Mouse (Mus musculus): ENCODE measurements around the gene Qpct.

The Qpct gene

DNA sequence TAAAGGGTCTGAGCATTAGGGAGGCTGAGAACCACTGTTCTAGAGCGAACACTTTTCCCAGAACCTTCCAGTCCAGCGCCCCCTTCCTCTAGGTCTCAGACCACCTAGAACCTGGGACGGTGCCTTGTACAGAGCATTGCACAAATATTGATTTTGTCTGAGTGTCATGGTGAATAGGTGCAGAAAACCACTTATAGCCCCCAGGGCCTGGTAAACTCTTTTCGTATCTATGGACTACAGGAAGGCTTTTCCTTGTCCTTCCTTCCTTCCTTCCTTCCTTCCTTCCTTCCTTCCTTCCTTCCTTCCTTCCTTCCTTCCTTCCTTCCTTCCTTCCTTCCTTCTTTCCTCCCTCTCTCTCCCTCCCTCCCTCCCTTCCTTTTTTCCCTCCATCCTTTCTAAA, at the start of gene Qpct:
Gene Qpct (plus strand): TSS at position 301 of the 400 bp plus-strand sequence.
- DNase-seq, result no peak

DNA sequence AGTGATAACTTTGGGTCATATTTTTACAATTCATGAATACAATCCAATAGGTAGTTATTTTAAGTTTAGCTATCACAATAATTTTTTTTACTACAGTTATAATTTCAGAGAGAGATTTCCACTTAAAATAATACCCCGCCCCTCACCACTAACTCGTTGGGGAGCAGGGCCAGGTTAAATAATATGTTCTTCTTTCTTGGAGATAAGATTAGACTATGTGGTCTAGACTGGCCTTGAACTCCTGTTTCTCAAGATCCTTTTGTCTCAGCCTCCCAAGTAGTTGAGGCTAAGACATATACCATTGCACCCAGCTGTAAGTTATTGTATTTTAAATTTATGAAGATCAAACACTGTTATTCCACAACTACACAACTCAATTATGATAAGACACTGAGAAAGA, 38.1 kb upstream of the Qpct start:
- DNase-seq, result no peak

DNA sequence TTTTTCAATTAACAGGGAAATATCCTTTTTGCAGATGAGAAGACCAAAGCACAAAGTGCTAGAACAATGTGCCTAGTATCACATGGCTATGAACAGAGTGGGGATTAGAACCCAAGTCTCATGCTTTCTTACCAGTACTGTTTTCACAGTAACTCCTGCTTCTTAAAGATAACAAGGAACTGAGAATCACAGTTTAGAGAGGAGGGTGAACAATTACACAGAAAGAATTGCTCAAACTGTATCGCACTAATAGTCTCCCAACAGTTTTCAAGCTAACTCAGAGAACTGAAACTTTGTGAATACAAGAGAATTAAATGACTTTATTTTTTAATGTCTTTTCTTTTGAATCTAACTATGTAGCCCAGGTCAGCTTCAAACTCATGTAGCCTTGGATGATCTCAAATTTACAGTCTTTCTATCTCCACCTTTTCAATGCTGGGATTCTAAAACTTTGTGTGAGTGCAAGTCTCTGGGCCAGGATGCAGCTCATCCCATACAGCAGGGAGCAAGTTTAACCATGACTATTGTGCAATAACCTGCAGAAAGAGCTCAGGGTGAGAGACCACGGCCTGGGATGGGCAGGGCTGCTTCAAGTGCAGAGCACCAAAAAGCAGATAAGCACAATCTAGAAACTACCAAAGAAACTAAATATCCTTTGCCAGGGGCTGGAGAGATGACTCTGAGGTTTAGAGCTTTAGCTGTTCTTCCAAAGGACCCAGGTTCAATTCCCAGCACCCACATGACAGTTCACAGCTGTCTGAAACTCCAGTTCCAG, 36.6 kb upstream of the Qpct start:
- no peak for DNase-seq

DNA sequence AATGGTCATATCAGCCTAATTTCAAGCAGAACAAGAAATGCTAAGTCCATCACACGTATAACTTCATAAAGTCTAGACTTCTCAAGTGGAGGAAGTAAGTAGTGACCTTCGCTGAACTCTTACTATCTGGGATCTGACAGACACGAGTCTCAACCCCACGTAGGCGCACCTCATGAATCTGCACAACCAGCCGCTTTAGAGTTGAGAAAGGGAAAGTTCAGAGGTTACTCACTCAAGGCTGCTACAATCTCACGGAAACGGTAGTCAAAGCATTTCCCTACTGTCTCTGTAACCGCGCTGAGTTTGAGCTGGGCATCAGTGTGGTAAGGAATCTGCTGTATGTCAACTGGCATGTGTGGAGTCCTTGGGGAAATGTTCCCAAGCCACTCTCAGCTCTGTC, 35.9 kb upstream of the Qpct start:
- no peak for DNase-seq

DNA sequence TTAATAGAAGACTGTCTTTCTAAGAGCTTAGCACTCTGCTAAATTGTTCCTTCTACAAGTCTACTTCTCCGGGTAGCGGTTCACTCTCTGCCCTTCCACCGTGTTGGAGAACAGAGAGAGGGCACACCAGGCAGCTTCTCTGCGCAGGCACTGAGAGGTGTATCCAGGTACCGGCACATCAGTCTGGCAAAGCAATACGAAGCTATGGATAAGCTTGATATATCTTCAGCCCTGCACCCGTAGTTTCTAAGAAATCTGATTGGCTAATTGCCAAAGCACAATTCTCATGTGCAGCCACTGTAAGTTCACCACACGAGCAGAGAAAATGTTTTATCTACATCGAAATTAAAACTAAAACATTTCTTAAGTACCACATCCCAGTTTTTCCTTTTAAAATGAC, 33.3 kb upstream of the Qpct start:
- no peak for DNase-seq

DNA sequence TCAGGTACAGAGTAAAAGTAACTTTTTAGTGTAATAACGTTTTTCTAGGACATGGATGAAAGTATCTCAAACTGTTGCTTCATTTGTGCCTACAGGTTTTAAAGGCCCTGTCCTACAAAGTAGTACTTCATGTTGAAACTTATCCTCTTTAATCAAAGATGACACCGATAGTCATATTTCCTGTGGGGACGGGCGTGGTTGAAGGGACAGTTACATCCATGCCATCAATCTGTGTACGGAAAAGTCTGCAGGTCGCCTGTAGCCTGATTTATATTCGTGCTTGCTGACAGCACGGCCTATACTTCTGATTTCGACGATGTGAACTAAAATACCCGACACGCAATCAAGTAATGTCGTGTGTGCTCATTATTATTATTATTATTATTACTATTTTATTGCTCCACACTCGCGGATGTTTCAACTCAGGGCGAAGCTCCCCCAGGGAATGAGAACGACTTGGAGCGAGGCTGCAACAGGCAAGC, 31.9 kb upstream of the Qpct start:
- no peak for DNase-seq

DNA sequence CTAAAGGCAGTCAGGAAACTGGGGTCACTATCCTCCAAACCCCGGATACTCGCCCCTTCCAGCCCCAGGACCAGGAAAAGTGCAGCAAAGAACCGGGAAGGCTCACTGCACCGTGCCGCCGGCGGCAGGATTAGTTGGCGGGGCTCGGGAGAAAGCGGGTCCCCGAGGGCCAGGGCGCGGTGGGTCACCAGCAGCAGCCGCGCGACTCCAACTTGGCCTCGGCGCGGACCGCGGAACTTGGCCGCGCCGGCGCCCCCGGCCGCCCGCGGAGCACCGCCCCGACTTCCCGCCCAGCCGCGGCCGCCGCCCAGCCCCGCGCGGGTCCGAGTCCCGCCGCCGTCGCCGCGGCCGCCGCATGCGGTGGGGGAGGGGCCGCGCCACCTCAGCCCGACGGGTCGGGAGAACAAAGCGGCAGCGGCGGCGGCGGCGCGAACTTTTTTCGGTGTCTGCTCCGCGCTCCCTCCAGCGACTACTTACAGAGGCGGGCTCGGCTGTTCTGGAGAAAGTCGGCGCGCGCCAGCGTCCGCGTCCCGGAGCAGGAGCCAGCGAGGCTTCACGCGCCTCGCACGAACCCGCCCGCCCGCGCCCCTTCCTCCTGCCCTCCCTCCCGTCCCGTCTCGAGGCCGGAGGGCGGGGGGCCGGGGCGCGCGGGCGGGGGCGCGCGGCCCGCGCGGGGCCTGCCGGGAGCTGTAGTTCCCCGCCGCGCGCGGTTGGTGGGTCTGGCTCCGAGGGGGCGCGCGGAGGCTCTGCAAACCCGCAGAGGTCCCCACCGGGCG, 31.3 kb upstream of the Qpct start, which contains the start of gene Prkd3:
Gene Prkd3 (minus strand): TSS at position 609 of the 776 bp plus-strand sequence.
- peak; percentile 7 for DNase-seq

DNA sequence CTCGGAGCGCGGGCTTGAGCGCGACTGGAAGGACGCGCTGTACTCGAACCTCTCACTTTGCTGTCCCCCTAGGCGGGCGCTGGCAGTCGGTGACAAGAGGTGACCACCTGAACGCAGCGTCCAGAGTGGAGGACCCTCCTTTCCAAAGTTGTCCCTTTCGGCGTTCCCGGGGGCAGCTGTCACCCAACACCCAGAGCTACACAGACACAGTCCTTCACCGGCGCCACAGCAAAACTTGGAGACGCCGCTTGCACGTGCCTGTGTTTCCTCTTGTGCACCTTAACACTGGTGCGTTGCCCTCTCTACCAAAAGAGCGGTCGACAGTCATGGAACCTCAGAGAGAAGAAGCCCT, 30.7 kb upstream of the Qpct start:
- no peak for DNase-seq

DNA sequence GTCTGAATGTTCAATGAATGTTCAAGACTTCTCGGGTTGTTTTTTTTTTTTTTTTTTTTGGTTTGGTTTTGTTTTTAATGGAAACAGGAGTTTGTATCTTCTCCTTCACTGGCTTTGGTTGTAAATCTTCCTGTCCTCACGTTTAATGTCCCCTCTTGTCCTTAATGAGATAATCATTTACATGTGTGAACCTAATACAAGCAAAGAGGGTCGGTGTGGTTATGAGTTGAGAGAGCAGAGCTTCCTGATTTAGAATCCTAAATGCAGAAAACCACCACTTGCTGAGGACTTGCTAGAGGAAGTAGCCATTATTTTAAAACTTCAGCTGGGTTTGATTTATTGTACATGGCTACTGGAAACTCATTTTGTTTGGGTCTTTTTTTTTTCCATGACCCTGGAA, 29.0 kb upstream of the Qpct start:
- no peak for DNase-seq

DNA sequence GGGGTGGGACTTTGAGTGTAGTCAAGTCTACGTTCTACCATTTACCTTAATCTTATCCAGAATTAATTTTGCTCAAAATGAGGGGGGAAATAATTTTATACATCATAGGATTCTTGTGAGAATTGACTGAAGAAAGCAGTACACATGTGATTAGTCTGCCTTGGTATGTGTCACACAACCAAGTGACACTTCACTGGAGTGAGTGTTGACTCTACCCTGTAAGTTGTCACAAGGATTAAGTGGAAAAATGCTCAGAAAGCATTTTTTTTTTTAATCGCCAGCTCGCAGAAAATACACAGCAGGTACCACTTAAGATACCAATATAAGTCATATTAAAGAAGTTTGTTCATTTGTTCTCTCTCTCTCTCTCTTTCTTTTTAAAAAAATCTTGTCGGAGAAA, 27.2 kb upstream of the Qpct start:
- no peak for DNase-seq

DNA sequence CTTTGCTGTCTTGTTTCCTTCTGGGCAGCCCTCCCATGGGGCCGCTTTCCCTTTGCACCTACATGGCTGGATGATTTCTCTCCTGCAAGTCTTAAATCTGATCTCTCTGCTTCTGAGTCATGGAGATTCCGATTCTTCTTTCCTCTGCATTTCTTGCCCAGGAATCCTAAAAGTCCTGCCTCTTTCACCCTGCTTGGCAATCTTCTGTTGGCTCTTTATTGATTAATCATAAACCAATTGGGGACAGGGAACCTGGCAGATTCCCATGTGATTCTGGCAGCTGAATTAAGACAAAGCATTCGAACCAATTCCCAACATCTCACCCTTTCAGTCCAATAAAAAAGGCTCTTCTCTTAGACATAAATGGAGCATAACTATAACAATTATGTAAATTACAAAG, 22.5 kb upstream of the Qpct start:
- no peak for DNase-seq

DNA sequence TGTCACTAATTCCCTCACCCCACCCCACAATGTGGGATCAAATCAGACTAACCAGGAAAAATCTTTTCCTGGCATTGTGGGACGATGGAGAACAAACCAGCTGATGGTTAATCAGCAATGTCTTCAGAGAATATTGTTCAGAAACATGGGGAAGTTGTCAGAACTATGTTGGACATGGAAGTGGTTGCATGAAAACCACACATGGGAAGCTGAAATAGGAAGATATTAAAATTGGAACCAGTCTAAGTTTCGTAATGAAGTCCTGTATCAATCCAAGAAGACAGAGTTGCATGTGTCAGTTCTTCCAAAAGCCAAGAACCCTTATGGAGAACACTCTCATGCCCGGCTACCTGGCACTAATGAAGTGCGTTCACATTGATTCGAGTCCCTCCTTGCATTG, 20.1 kb upstream of the Qpct start:
- DNase-seq, result no peak

DNA sequence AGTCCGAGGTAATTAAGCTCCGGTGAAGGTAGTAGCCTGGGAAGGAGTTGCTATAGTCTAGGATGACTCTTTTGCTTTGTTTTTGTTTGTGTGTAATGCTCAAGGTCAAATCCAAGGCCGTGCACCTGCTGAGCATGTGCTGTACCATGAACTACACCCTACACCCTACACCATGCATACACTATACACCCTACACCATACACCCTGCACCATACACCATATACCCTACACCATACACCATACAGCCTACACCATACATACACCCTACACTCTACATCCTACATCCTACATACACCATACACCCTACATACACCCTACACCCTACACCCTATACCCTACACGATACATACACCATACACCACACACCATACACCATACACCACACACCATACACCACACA, 18.9 kb upstream of the Qpct start:
- DNase-seq, result no peak

DNA sequence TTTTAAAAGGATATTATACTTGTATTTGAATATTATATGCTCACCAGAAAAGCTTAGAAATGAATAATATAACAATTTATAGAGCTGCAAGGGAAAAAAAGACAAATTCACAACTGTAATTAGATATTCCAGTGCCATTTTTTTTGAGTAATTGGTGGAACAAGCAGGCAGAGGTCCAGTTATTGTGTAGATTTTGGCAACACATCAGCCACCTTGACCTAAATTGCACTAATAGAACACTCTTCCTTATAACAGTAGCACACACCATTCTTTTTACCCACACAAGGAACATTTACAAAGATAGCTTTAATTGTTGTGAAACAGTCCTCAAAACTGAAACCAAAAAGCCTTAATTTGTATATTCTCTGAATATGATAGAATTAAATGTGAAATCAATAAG, 12.0 kb upstream of the Qpct start:
- no peak for DNase-seq

DNA sequence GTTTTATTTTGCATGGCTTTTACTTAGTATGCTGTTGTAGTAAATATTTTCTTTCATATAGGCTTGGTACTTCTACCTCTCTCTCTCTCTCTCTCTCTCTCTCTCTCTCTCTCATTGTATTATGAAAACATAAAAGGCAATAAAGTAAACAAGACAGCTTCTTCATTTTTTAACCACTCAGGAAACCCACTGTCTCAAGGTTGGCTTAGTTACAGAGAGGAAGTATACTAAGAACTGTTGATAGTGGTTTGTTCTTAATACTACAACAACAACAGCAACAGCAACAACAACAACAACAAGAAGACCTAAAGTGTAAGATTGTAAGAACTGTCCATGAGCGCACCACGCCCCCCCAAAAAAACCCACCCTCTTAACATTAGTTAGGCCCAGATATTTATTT, 8.0 kb upstream of the Qpct start:
- no peak for DNase-seq

DNA sequence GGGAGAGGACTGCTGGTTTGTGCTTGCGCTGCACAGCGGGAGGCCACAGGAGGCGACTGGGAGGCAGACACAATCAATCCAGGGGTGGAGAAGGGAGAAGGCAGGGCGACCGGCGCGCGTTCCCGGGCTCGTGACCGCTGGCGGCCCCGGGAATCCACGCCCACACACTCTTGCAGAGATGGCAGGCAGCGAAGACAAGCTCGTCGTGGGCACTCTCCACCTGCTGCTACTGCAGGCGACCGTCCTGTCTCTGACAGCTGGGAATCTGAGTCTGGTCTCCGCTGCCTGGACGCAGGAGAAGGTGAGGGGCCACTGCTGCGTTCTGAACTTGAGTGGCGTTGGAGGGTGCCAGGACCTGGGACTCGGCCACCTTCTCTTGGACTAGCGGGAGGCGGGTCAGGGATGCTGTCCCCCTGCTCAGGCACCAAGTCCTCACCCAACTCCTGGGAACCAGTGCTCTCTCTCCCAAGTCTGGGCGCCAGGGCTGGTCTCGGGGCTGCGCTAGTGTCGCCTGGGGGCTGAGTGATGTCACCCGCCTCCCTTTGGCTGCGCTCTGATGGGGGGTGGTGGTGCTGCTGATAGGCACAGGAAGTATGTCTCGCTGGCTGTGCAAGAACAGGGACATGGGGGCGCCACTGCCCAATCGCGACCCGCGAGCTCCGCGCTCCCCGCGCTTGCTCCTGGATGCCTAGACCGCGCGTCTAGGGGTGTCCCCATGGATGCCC, 544 bp downstream of the Qpct start:
- DNase-seq, result peak; percentile 2

DNA sequence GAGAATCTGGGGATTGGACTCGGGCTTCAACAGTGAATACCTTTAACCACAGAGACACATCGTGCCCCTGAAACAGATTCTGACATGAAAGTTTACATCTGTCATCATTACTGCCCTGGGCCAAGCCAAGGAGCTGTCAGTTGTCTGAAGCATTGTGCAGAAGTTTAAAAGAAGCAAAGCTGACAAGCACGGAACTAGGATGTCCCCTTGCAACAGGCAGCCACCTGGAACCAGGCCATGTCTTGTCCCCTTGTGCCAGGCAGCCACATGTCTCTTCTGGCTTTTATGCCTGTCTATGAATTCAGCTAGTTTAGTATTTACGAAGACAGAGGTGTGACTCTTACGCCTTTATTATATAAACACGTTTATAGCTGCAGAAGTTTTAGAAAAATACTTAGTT, 6.6 kb downstream of the Qpct start:
- no peak for DNase-seq

DNA sequence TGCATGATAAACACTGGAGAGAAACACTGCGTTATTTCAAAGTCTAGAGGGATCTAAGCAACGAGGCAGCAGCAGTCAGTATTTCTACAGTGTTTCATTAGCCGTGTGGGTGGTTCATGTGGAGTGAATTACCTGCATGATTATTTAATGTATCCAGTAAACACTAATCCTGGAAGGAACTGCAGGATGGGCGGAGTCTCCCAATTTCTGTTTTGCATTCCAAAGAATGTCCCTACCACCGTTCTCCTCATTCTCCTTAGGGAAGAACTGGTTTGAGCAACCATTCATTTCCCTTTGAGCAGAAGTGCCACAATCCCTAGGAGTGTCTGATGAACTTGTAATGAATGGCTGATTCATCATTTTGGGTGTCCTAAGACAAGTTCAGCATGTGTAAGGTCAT, 8.5 kb downstream of the Qpct start:
- no peak for DNase-seq

DNA sequence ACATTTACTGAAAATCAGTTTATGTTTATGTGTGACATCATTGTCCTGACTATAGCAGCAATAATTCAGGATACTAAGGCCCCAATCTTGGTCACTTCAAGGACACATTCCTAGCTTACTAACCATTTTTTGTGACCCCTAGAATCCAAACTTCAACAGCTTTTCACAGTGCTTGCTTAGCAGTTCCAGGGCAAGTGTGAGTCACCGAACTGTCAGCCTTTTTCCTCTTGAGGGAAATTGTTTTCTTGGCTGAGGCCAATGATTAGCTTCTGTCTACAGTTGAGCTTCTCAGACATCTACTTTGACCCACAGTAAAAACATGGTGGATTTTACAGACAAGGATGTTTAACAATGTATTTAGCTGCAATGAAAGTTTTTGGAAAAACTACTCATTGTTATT, 12.5 kb downstream of the Qpct start:
- no peak for DNase-seq

DNA sequence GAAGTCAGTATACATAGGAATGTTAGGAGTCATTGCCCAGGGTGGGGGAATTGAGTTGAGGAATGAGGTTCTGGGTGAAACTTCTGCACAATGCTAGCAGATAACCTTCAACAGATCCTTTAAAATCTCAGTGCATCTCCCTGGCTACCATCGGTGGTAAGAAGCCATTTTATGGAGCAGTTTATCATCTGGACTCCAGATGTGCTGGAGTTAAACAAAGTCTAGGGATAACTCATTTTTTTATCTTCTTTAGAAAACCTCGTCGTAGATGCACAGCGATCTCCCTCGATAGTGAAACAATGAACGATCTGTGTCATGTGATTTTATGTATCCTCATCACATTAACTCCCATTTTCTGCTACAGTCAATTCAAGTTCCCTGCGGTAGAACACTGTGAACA, 16.9 kb downstream of the Qpct start:
- no peak for DNase-seq

DNA sequence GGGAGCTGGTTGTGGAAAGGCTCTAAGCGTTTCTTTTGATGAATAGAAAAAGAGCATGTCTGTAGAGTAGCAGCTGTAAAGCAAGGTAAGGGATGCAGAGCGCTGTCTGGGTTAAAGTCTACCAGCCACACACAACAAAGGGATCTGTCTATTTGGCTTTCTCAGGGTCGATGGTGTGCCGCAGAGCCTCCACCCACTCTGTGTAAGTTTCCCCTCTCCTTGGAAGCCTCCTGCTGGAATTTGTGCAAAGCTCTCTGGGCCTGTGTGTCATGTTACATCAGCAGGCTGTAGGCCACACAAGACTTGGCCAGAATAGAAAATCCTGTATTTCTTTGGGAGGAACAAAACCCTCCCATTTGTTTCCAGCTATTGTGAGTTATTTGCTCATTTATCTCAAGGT, 17.3 kb downstream of the Qpct start:
- no peak for DNase-seq

DNA sequence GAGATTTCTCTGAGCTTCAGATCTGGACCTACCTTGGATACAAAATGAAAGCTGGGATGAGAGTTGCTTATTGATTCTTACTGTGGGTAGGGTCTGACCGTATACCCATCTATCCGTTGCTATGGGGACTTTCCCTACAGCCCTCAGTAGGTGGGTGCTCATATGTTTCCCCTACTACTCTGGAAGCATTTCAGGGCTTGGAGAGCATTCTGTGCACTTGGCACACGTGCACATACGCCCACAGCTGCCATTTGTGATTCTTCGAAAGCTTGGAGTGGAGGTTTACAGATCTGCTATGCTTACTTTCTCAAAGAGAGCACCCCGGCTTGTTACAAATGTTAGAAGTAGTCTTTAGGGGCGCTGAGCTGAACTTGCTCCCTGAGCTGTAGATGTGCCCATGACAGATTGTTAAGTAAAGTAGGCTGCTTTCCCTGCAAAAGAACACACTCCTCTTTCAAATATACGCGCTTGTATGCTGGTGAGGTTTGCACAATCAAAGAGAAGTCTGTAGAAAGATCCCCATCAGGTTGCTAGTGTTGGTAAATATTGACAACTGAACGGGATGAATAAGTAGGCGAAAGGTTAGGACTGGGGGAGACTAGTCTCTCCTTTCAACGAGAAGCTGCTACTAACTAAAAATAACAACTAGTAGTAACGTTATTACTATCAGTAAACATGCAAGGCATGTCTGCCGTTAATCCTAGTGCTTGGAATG, 18.2 kb downstream of the Qpct start:
- DNase-seq, result no peak

DNA sequence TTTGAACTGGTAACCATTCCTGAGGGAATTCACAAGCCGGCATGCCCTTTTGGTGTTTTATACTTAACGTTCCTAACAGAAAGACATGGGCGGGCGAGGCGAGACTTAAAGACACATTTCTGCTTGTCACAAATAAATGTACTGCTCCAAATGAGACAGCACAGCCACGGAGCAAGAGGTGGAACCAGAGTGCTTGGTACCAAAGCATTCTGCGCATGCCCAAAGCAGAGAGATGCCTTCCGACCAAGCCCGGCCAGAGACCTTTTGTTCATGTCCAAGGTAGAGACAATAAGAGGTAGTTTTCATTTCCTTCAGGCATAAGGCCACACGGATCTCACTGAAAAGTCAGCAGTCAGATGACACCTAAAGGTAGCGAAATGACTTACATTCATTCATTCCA, 20.2 kb downstream of the Qpct start:
- no peak for DNase-seq
